Mouse (Mus musculus) megakaryocyte, embryonic 14.5 days (primary cell): Measurements from ENCODE around the gene Ppp1r18.

Experiments used
- FLI1 ChIP-seq: IDR thresholded peaks from 2 replicates; pipeline ENCODE4 v1.6.1; 2012; ENCODE audit warnings: low read length, inconsistent platforms, mixed read lengths
- GATA1 ChIP-seq: IDR thresholded peaks from 3 replicates; pipeline ENCODE4 v1.6.1; 2012; ENCODE audit warnings: mixed read lengths, low read length, inconsistent platforms, borderline replicate concordance

- TF ChIP-seq GATA1, result no peak
- TF ChIP-seq FLI1, result no peak
Measured at GRCm38 (mm10) chr17:35868961-35869345, 3.6 kb downstream of the Ppp1r18 start.
